Mouse (Mus musculus) heart, postnatal 10 days (tissue): ENCODE measurements around the gene Mrps5. TPM values are rescaled to one million over a fixed set of nuclear protein-coding genes. Genes with fewer than 3 reads are reported as not detected.

Experiments used
- total RNA-seq, 2 experiments: library from RNA; stranded (reverse); gene quantifications; 2 replicates each; pipeline ENCODE4 v1.2.3; 2021

The Mrps5 gene
- total RNA-seq, 2 experiments from 2014 or later = 97.3 to 122 TPM

Other genes starting within 250 kb of the Mrps5 start
- not detected for gene Astl, start 248.6 kb upstream of the Mrps5 start, total RNA-seq
- 1 to 10 TPM in 1 of 2 experiments, under 1 TPM in 1; 0.84 to 1.1 TPM for gene Adra2b, start 224.0 kb upstream of the Mrps5 start, total RNA-seq
- not detected for gene Gpat2, start 162.0 kb upstream of the Mrps5 start, total RNA-seq
- gene Fahd2a, start 142.7 kb upstream of the Mrps5 start, total RNA-seq = 10 to 100 TPM; 25.2 to 25.3 TPM
- 1 to 10 TPM; 1.2 to 1.8 TPM for gene Kcnip3, start 65.1 kb upstream of the Mrps5 start, total RNA-seq
- gene Prom2, start 45.8 kb upstream of the Mrps5 start, total RNA-seq = under 1 TPM in 1 of 2 experiments, not detected in 1; 0.17 TPM
- gene Zfp661, start 128 bp upstream of the Mrps5 start, total RNA-seq = 1 to 10 TPM; 1.3 to 1.8 TPM
- gene Mal, start 69.5 kb downstream of the Mrps5 start, total RNA-seq = 1 to 10 TPM; 1.4 to 2.1 TPM
- gene Mall, start 142.7 kb downstream of the Mrps5 start, total RNA-seq = 10 to 100 TPM; 14.5 to 15.9 TPM
- 10 to 100 TPM; 10.9 to 12.3 TPM for gene Nphp1, start 201.7 kb downstream of the Mrps5 start, total RNA-seq
- 10 to 100 TPM; 34.9 to 36.5 TPM for gene Mtln, start 205.3 kb downstream of the Mrps5 start, total RNA-seq
- gene Bub1, start 244.6 kb downstream of the Mrps5 start, total RNA-seq = 1 to 10 TPM; 5.6 to 6.0 TPM